Mouse (Mus musculus): ENCODE data around the gene Unc119b.

GRCm38 (mm10) chr5:115102231-115102630, 32.5 kb downstream of the Unc119b start:
- TF ChIP-seq CTCF (conservative IDR thresholded peaks at IDR 0.05; ENCODE audit: low read length) (no peak), NANOG (IDR thresholded peaks at IDR 0.05; ENCODE audit: borderline replicate concordance, low read length) (no peak)
